Mouse (Mus musculus) embryonic stem cell, embryonic (primary cell): ENCODE results near the gene Prpf18.

Source experiments
- CTCF ChIA-PET, 4 experiments: fragments of 300-600 bp in 2 of 4; fragments of 350-600 bp in 2 of 4; sonication (Branson Sonifier 250); formaldehyde crosslinking; loops; one replicate each; lab custom pipeline; 2022; ENCODE audit warnings: inconsistent platforms in 2 of 4; lab: Charles Lee
- POLR2A ChIA-PET, 4 experiments: fragments of 300-600 bp in 2 of 4; fragments of 350-600 bp in 2 of 4; sonication (Branson Sonifier 250); formaldehyde crosslinking; loops; one replicate each; lab custom pipeline; 2022; ENCODE audit warnings: antibody characterized with exemption in 4 of 4, inconsistent platforms in 1 of 4; lab: Charles Lee

Gene Prpf18

DNA sequence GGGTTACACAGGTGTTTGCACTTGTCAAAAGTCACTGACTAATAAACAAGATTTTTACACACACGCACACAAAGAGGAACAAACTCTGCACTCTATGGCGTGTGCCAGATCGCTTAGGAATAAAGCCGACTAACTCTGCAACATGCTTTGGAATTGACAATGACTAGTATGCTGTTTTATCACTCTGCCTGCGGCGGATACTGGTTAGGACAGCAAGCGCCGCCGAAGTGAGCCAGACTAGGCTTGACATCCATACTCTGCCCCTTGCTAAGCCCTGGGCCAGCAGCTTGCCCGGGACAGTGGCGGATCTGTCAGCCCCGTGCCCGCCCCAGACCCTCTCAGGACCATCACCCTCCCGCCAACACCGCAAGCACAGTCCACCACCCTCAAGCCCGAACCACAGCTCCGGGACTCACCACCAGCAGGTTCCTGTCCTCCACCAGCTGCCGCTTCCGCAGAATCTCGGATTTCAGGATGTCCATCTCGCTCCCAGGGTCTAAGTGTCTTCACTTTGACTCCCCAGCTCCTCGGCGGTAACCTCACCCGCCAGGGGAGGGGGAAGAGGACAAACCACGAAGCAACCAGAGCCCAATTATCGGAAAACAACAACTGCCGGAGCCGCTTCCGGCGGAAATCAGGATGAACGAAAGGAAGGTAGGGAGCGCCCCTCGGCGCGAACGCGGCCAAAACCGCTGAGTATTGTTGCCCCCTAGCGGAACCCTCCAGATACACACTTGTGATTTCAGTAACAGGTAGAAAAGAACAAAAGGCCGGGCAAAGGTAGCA is at the start of gene Prpf18:
Prpf18 (minus strand) TSS at position 614 of the 786 bp plus-strand sequence.
- POLR2A ChIA-PET, result interaction anchor here in 3 of 4 experiments (0.5 to 2.0 kb wide), 19 partner anchors 13 to 1227 kb away, joined by 3 to 8 read pairs (median 3); no protein-coding TSS in a partner anchor
- CTCF ChIA-PET, result interaction anchor here (0.5 to 1.2 kb wide), 10 partner anchors 9 to 393 kb away, joined by 3 to 7 read pairs (median 4); no protein-coding TSS in a partner anchor

DNA sequence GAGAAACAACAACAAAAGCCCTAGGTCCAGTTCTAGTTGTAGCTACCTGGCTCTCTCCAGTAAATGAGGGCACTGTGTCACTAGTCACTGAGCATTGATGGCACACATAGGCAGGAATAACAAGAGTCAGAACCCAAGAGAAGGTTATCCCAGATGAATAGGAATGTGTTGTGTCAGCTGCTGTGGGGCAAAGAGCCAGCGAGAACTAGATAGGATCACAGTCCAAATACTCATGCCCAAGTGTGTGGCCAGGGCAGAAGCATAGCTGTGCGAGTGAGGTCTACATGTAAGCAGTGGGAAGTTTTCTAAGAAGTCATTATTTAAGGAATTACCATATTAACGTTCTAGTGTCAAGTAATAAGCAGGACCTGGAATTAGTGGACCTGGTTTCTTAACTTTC is 28.0 kb upstream of the Prpf18 start:
- CTCF ChIA-PET, result no interaction called here
- POLR2A ChIA-PET, result interaction anchor here in 1 of 4 experiments (1.0 kb wide), 1 partner anchor 8 kb away, joined by 3 read pairs; no protein-coding TSS in a partner anchor

GRCm38 (mm10) chr2:4671636-4672035 is 19.7 kb upstream of the Prpf18 start:
- CTCF ChIA-PET, result interaction anchor here in 2 of 4 experiments (0.6 to 0.7 kb wide), 2 partner anchors 20 to 281 kb away, joined by 3 to 4 read pairs; no protein-coding TSS in a partner anchor
- POLR2A ChIA-PET, result interaction anchor here in 2 of 4 experiments (0.9 to 1.0 kb wide), 2 partner anchors 9 to 22 kb away, joined by 3 read pairs; no protein-coding TSS in a partner anchor

GRCm38 (mm10) chr2:4669701-4670100 is 17.8 kb upstream of the Prpf18 start:
- ChIA-PET CTCF (interaction anchor here in 2 of 4 experiments (0.6 to 2.6 kb wide), 5 partner anchors 21 to 195 kb away, joined by 3 to 10 read pairs (median 3); no protein-coding TSS in a partner anchor), POLR2A (interaction anchor here in 1 of 4 experiments (0.8 kb wide), 1 partner anchor 11 kb away, joined by 4 read pairs; no protein-coding TSS in a partner anchor)

GRCm38 (mm10) chr2:4668626-4669025 is 16.7 kb upstream of the Prpf18 start:
- ChIA-PET POLR2A (interaction anchor here in 1 of 4 experiments (0.8 kb wide), 1 partner anchor 12 kb away, joined by 4 read pairs; no protein-coding TSS in a partner anchor), CTCF (interaction anchor here in 3 of 4 experiments (0.7 to 2.6 kb wide), 4 partner anchors 69 to 196 kb away, joined by 3 to 10 read pairs (median 4); no protein-coding TSS in a partner anchor)

GRCm38 (mm10) chr2:4660677-4661076 is 8.8 kb upstream of the Prpf18 start:
- ChIA-PET CTCF (interaction anchor here in 2 of 4 experiments (0.6 to 0.7 kb wide), 2 partner anchors 9 to 213 kb away, joined by 3 to 4 read pairs; partner anchors contain the start of gene Prpf18 (in 1 of the 2)), POLR2A (interaction anchor here in 1 of 4 experiments (0.8 kb wide), 1 partner anchor 92 kb away, joined by 4 read pairs; no protein-coding TSS in a partner anchor)

- ChIA-PET POLR2A (interaction anchor here in 1 of 4 experiments (0.6 to 1.4 kb wide), 4 partner anchors 10 to 231 kb away, joined by 3 to 5 read pairs (median 3); partner anchors contain the start of gene Sephs1), CTCF (interaction anchor here in 3 of 4 experiments (0.6 to 1.7 kb wide), 4 partner anchors 150 to 1264 kb away, joined by 3 to 5 read pairs (median 4); no protein-coding TSS in a partner anchor)
Observed at GRCm38 (mm10) chr2:4649646-4650045, 2.3 kb downstream of the Prpf18 start.

- POLR2A ChIA-PET, result interaction anchor here (0.6 to 1.7 kb wide), 7 partner anchors 10 to 995 kb away, joined by 3 to 6 read pairs (median 4); no protein-coding TSS in a partner anchor
Observed at GRCm38 (mm10) chr2:4648094-4648493, 3.8 kb downstream of the Prpf18 start.

GRCm38 (mm10) chr2:4645066-4645465 is 6.8 kb downstream of the Prpf18 start:
- ChIA-PET CTCF (interaction anchor here in 1 of 4 experiments (1.5 kb wide), 1 partner anchor 219 kb away, joined by 3 read pairs; no protein-coding TSS in a partner anchor), POLR2A (no interaction called here)

More at GRCm38 (mm10) chr2:4648094-4648493, 3.8 kb downstream of the Prpf18 start:
- CTCF ChIA-PET, result interaction anchor here in 1 of 4 experiments (1.1 kb wide), 1 partner anchor 216 kb away, joined by 3 read pairs; no protein-coding TSS in a partner anchor

GRCm38 (mm10) chr2:4638189-4638588 is 13.7 kb downstream of the Prpf18 start:
- POLR2A ChIA-PET, result interaction anchor here in 2 of 4 experiments (0.7 to 1.3 kb wide), 3 partner anchors 10 to 139 kb away, joined by 3 to 5 read pairs (median 3); no protein-coding TSS in a partner anchor

DNA sequence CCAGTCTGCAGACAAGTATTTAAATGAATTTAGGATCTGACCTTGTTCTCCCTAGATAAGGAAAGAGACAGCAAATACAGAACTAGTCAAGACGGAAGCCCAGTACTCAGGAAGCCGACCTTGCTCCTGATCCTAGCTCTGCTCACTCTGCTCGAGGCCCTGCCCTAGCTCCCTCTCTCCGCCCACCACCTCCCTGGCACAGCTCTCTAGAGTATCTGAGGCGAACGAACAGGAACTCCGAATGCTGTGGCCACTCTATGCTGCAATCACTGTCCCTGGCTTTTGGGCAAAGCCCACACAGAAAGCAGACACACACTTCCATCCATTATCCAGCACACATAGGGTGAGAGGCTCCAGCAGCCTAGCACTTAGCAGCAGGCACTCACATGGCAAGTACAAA is 15.3 kb downstream of the Prpf18 start:
- POLR2A ChIA-PET, result no interaction called here

More at GRCm38 (mm10) chr2:4638189-4638588, 13.7 kb downstream of the Prpf18 start:
- CTCF ChIA-PET, result interaction anchor here in 2 of 4 experiments (0.6 to 1.0 kb wide), 2 partner anchors 37 to 143 kb away, joined by 3 to 4 read pairs; no protein-coding TSS in a partner anchor

DNA sequence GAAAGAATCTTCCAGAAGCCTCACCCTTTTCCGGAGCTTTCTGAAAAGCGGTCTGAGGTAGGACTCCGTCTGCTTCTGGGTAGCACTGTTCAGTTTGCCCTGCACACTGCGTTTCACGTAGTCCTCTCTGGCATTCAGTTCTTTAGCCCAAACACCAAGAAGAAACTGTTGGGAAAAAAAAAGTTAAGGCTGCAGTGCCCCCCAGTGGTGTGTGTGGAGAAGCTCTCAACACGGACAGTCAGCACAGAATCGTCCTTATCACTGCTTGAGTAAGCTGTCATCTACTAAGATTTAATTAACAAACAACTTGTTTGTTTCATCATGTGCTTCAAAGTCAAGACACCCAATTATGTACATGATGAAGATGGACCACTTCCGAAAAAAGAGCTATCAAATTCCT is 16.1 kb downstream of the Prpf18 start:
- ChIA-PET CTCF (interaction anchor here in 3 of 4 experiments (0.7 to 3.5 kb wide), 13 partner anchors 13 to 229 kb away, joined by 3 to 28 read pairs (median 4); partner anchors contain the start of gene Prpf18 (in 1 of the 3)), POLR2A (interaction anchor here in 3 of 4 experiments (0.9 to 1.6 kb wide), 6 partner anchors 11 to 137 kb away, joined by 3 to 6 read pairs (median 3); partner anchors contain the start of gene Prpf18 (in 1 of the 3))

More for the DNA sequence above, 15.3 kb downstream of the Prpf18 start:
- CTCF ChIA-PET, result interaction anchor here in 3 of 4 experiments (0.6 to 3.5 kb wide), 4 partner anchors 137 to 228 kb away, joined by 10 to 24 read pairs (median 16); no protein-coding TSS in a partner anchor

GRCm38 (mm10) chr2:4630197-4630835 is 21.6 kb downstream of the Prpf18 start:
- ChIA-PET POLR2A (interaction anchor here in 1 of 4 experiments (0.6 to 1.2 kb wide), 3 partner anchors 21 to 358 kb away, joined by 3 to 4 read pairs (median 3); no protein-coding TSS in a partner anchor), CTCF (no interaction called here)

GRCm38 (mm10) chr2:4629470-4629869 is 22.4 kb downstream of the Prpf18 start:
- CTCF ChIA-PET, result interaction anchor here in 1 of 4 experiments (0.5 to 0.7 kb wide), 2 partner anchors 130 to 1949 kb away, joined by 3 to 8 read pairs; no protein-coding TSS in a partner anchor
- POLR2A ChIA-PET, result interaction anchor here in 1 of 4 experiments (0.6 kb wide), 2 partner anchors 181 to 359 kb away, joined by 3 to 4 read pairs; no protein-coding TSS in a partner anchor

DNA sequence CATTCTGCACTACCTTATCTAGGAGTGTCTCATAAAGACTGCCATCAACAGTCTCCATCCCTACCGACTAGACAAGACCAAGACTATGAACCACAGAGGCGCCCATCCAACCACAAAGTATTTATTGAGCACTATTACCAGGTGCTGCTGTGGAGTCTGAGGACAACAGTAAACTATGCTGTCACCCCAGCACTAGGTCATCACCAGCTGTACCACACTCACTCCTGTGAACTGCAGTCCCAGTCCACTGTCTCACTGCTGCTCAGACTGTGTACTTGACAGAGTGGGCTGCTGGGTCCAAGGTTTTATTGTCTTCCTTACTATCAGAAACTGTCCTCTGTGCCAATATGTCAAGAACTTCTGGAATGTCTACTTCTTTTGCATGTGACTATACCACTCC is 23.0 kb downstream of the Prpf18 start:
- ChIA-PET CTCF (interaction anchor here in 1 of 4 experiments (0.5 to 0.7 kb wide), 2 partner anchors 129 to 1949 kb away, joined by 3 to 8 read pairs; no protein-coding TSS in a partner anchor), POLR2A (no interaction called here)

GRCm38 (mm10) chr2:4626911-4627310 is 25.0 kb downstream of the Prpf18 start:
- POLR2A ChIA-PET, result interaction anchor here in 1 of 4 experiments (1.5 kb wide), 1 partner anchor 25 kb away, joined by 3 read pairs; no protein-coding TSS in a partner anchor
- CTCF ChIA-PET, result no interaction called here

- ChIA-PET POLR2A (interaction anchor here in 1 of 4 experiments (1.0 kb wide), 1 partner anchor 62 kb away, joined by 3 read pairs; no protein-coding TSS in a partner anchor), CTCF (interaction anchor here in 1 of 4 experiments (0.9 kb wide), 1 partner anchor 122 kb away, joined by 5 read pairs; no protein-coding TSS in a partner anchor)
Observed at GRCm38 (mm10) chr2:4621471-4621985, 30.4 kb downstream of the Prpf18 start.
